Mouse (Mus musculus) MEL (cell line): ENCODE measurements around the gene Pcdh8.

Source experiments
- E2F4 ChIP-seq: IDR thresholded peaks from 2 replicates; pipeline ENCODE4 v1.6.1; 2011; ENCODE audit warnings: low read depth, low read length, improper control_type of control experiment, borderline replicate concordance
- GATA1 ChIP-seq: IDR thresholded peaks from 2 replicates; pipeline ENCODE4 v1.6.1; 2011; ENCODE audit warnings: low read depth, low read length, improper control_type of control experiment
- POLR2A ChIP-seq, 2 experiments: IDR thresholded peaks; 2 replicates each; pipeline ENCODE4 v1.6.1; 2011 to 2012; ENCODE audit warnings: low read length in 2 of 2, mild to moderate bottlenecking in 2 of 2, control low read depth in 1 of 2, improper control_type of control experiment in 1 of 2, low read depth in 1 of 2, moderate library complexity in 1 of 2; ENCODE audit not compliant: control insufficient read depth in 1 of 2, insufficient read depth in 1 of 2, poor library complexity in 1 of 2
- POLR2AphosphoS5 ChIP-seq: IDR thresholded peaks from 2 replicates; pipeline ENCODE4 v1.6.1; 2012; ENCODE audit warnings: low read depth, borderline replicate concordance, mild to moderate bottlenecking, inconsistent platforms, low read length, moderate library complexity, mixed read lengths
- USF1 ChIP-seq: IDR thresholded peaks from 2 replicates; pipeline ENCODE4 v1.6.1; 2014; ENCODE audit warnings: low read depth, mild to moderate bottlenecking, inconsistent platforms, low read length, improper control_type of control experiment, moderate library complexity
- ZMIZ1 ChIP-seq: IDR thresholded peaks from 2 replicates; pipeline ENCODE4 v1.6.1; 2012; ENCODE audit warnings: low read depth, mild to moderate bottlenecking, inconsistent platforms, low read length, improper control_type of control experiment, moderate library complexity

DNA sequence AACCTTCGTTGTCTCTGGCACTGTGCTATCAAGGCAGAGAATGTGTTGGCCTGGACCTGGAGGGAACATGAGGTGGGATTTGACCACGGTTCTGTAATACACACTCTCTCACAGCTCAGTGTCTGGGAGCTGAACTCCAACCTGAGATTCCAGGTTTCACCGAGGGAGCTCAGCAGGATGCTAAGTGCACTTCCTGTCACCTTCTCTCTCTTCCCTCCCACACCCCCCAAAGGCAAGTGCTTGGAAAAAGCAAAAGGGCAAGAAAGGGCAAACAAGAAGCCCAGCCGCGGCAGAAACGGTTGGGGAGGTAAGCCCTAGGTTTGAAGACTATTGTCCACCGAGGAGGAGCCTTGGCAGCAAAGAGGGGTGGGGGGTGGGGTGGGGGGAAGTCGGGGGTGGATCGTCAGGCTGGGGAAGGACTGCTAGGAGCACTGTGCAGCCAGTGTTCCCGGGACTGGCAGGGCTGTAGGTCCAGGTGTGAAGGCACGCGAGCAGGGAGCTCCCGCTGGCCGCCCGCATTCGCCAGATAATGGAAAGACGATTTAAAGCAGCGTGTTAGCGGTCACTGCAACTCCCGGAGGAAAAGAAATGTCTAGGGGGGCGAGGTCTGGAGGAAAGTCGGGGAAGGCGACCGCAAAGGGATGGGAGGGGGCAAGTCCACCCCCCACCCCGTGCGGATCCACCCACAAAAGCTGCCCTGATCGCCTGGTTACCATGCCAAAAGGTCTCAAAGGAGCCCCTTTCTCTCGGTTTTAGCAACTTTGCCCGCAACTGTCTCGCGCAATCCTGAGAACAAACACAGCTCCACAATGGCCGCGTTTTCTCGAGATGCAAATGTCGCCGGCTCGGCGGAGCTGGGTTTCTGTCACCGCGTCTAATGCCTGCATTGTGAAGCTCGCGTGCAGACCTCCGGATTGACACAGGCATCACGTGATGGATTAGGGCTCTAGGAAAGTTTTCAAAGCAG is 2.6 kb upstream of the Pcdh8 start:
- TF ChIP-seq POLR2A (IDR thresholded peaks at IDR 0.05; ENCODE audit: control insufficient read depth in 1 of 2, insufficient read depth in 1 of 2, low read depth in 1 of 2, low read length in 2 of 2, poor library complexity in 1 of 2), result no peak
- no peak for TF ChIP-seq POLR2AphosphoS5
- no peak for TF ChIP-seq E2F4
- no peak for TF ChIP-seq ZMIZ1
- TF ChIP-seq USF1, result no peak
- no peak for TF ChIP-seq GATA1
